Mouse (Mus musculus) NIH3T3 (cell line): Measurements from ENCODE around the gene Grasp.

ENCODE experiments used
- DNase-seq: peaks from one replicate; pipeline ENCODE4 v3.0.0-alpha.2; 2012; ENCODE audit warnings: low read depth

Gene Grasp

DNA sequence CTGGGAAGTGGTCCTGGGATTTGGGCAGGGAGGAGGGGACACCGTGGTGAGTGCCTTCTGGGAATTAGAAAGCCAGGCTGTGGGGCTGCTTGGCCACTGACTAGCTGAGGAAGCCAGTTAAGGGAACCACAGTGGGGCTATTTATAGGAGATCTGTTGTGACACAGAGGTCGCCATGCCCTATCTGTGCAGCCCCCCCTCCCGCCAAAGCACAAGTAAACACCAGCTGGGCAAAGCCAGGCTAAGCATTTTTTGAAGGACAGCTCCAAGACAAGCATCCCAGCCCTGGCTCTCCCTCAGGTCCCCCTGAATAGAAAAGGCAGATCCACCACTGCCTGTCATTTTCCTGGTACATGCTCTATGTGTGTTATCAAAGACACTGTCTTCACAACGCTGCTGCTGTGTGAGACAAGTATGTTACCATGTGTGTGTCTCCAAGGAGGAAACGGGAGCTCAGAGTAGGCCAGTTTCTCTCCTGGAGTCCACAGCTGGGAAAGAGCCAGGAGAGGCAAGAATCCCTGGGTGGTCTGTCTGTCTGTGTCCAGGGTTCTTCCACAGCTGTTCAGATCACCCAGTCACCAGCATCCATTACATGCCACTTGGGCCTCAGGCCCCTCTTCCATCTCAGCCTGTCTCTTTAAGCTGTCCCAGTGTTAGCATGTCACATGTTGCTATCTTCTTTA, 24.2 kb downstream of the Grasp start:
- DNase-seq, result no peak

DNA sequence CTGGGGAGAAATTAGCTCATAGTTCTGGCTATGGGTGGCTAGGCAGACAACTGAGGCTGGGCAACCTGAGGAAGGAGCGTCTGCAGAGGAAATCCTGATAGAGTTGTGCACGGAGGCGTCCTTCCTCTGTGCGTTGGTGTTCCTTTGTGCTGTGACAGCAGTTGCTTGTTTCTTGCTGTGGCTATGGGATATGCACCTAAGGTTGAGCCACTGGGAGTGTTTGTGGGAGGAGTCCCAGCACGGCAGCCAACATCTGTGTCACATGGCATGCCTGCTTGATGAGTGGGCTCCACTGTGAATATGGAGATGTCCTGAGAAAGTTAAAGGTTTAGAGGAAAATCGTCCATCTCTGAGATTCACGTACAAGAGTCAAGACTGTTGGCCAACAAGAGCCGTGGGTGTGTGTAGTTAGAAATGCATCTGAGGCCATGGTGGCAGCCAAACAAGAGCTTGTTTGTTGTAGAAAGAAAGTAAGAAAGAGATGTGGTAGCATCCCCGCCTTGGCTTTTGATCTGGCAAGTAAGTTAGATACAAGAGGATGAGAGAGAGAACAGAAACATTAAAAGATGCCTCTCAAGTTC, 26.3 kb downstream of the Grasp start:
- DNase-seq, result peak; percentile 52

DNA sequence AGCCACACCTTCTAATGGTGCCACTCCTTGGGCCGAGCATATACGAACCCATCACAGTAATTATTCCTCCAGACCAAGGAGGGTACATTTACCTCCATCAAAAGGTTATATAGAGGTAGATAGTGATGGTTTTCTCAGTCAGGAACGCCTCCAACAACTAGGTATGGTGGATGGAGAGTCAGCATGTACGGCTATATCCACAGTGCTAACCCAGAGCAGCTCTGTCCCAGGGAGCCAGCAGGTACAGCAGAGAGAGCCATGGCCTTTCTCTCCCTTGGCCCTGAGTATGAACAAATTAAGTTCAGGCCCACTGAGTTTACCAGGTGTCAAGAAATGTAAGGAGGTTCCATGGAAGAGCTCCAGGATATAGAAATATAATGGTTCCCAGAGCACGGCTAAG, 27.9 kb downstream of the Grasp start:
- no peak for DNase-seq

DNA sequence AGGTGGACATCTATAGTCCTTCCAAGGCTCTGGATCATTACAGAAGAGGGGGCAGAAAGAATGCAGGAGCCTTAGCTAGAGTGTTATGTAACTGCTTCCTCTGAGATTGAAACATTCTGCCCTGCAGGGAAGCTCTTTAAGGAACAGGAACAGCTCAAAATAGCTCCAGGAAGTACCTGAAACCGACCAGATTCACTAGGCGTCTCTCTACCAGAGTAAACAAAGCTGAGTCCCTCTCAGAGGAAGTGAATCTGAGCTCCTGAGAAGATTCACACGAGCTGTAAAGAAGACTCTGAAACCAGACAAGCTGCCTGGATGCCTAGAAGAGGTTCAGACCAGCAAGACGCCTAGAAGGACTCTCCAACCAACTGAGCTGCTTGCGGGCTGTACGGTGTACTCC, 28.6 kb downstream of the Grasp start:
- DNase-seq, result no peak

DNA sequence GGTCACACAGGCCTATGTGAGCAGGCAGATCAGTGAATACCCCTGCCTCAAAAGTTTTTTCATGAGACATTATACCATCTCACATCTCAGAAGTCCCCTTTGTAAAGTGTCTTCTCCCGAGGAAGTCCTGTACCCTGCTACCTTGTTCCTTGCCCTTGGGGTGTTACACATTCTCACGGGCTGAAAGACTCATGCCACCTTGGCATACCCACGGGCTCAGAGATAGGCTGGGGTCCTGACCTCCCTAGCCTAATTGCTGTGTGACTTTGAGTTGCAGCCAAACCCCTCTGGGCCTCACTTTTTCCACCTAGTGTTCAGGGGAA, 29.5 kb downstream of the Grasp start:
- no peak for DNase-seq

DNA sequence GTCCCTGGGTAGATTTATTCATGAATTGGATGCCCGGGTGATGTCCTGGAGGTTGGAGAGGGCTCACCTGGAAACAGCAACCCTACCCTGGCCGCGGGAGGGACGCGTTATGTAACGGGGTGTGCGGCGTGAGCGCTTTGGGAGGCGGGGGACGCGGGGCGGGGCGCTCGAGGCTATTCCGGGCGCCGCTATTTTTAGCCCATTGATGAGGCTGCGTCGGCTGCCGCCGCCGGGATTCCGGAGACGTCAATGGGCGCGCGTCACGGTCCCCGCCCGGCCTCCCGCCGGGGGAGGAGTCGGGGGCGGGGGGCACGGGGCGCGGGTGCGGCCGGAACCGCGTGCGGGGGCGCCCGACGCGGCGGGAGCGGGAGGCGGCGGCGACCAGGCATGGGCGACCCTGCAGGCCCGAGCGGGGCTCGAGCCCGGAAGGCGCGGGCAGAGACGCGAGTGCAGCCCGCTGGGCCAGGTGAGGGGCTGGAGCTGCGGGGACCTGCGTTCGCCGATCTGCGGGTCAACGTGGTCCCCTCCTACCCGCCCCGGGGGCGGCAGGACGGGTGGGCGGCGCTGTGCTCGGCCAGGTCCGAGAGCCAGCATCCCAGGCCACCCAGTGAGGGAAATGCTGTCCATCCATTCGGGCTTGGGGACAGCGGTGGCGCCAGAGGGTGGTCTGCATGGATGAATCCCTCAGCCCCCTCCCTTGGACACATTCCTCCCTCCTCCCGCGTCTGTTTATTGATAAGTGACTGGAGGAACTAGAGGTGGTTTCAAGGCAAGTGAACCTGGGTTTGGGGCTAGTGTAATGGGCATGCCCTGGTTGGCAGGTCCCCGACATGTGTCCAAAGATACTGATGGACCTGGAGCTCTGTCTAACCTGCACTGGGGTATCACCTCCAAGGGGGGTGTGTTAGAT, 30.2 kb downstream of the Grasp start, which contains the start of gene Nr4a1:
Gene Nr4a1 (plus strand): TSS at position 384 of the 910 bp plus-strand sequence.
- peak; percentile 88 for DNase-seq

DNA sequence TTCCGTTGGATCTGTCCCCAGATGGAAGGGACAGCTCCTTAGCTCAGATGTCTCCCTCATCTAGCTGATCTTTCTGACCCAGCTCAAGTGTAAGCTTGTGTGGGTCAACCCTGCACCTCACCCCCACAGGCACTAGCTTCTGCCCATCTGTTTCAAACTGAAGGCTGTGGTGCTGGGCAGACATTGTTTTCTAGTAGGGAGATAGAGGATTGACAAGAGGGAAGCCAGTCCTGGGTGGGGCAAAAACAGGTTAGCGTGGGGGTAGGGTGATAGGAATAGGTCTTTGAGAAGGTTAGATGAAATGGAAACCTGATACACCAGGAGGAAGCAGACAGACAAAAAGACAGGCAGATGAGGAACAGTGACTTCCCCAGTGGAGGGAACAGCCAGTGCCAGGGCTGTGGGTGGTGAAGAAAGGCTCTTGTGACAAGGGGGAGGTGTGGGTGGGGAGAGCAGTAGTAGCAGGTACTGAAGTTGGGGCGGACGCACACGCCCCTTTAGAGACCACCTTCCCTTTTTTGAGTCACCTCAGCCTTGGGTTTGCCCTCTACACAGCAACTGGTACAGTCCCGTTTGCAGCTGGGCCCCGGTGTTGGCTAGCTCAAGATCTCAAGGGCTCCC, 32.0 kb downstream of the Grasp start:
- no peak for DNase-seq

DNA sequence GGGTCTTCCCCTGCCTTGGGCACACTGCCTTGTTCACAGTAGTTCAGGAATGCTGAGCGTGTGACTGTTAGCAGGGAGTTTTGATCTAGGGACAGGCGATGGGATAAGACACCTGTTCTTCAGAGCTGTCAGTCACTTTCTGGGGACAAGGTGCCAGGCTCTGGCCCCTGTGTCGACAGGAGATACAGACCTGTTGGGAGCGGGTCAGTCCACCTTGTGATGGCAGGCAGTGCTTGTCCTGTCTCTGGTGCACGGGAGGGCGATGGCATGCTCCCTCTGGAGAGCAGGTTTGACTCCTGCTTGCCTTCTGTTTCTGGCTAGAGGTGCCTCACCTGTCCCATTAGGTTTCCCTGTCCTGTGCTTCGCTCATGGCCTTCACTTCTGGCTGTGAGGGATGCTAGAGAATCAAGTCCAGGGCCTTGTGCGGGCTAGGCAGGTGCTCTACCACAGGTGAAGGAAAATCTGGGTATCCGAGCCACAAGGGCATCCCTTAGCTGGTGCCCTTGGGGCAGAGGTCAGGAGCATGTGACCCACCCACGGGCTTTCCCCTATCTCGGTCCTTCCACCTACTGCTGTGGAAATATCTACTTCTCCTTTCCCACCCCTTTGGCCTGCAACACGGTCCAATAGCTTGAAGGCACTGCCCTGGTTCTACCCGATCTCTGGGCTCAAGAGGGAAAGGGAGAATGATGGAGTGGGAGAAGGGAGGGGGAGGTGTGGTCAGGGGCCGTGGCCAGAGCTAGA, 32.6 kb downstream of the Grasp start:
- no peak for DNase-seq

DNA sequence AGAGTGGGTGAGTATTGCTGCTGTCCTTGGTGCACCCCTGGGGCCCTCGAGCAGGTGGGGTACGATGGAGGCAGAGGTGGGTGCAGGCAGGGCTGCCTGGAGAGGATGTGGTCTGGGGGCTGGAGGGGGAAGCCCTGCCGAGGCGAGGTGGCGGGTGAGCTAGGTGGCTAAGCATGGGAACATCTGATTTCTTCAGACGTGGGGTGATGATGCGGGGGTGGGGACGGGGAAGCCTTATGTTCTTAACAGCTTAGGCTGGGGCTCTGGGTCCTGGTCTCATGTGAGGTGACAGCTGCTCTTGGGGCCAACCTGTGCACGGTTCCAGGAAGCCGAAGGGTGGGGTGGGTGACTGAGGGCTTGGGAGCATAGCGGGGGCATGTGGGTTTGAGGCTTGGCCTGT, 34.4 kb downstream of the Grasp start:
- DNase-seq, result no peak

DNA sequence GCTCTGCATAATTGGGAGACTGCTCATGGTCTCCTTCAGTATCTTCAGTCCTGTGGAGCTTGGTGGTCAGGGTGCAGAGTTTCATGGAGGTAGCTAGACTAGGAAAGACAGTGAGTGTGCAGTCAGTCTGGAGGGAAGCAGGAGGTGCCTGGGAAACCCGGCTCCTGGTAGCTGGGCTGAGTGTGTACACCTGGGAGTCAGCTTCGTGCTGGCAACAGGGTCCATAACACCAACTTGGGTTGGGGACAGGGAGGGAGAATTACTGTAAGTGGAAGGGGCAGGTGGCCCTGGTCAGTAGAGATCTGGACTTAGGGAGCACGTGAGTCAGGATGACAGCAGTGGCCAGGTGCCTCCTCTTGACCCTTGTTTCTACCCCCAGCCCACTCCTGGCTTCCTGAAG, 35.9 kb downstream of the Grasp start:
- no peak for DNase-seq

DNA sequence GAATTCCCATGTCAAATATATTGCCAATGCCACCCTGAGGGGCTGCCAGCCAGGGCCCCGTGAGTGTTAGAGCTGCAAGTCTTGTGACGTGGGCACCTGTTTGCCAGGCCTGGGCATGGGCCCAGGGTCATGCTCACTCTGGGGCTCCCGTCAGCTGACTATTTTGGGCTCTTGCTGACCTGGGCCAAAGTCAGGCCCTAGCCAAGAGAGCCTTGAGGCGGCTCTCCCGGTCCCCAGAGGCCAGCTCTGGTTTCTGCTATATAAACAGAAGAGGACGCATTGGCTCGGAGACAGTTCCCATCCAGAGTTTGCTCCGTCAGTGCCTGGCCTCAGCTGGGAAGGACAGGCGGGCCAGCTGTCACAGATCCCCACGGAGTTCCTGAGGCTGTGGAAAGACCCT, 36.4 kb downstream of the Grasp start:
- DNase-seq, result no peak

DNA sequence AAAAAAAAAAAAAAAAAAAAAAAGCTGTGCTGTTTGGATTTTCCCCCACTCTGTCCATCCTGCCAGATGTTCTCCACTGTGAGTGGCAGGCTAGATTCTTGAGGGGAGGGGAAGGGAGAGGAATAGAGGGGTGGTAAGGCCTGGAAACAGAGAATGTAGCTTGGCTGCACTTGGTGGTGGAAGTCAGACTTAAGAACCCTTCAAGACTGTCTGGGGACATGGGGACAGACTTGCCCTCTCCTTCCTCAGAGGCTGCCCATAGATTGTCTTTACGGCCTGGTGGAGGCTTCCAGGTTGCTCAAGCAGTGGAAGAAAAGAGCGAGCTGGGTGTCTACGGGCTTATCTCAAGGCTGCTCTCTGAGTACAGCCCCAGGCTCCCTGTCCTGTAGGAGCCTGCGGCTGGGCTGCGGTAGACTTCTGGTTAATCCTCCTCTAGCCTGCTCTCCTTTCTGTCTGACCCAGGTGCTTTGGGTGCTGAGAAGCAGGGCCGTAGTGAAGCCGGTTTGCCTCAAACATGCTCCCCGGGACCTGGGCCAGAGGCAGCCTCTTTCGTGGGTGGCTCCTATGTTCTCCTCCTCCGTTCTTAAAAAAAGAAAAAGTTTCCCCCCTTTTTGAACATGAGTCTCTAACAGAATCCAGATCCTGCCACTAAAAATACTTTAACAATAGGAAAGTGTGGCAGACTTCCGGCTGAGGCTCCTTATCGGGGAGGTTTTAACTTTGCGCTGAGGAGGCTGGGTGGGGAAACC, 37.1 kb downstream of the Grasp start:
- no peak for DNase-seq

DNA sequence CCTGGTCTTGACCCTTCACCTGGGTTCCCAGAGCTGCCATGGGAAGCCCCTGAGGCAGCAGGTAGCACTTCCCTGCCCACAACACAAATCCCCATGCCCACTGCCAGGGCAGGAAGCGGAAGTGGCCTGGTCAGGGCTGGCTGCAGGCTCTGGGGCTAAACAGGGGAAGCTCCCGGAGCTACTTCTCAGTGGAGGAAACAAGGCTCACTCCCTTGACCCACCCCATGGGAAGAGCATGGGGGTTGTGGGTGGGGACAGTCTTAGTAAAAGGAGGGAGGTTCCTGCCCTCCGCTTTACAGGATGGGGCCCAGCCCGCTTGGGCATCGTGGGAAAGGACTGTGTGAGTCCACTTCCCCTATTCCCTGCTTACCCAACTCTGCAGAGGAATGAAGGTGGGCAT, 38.5 kb downstream of the Grasp start:
- DNase-seq, result no peak

DNA sequence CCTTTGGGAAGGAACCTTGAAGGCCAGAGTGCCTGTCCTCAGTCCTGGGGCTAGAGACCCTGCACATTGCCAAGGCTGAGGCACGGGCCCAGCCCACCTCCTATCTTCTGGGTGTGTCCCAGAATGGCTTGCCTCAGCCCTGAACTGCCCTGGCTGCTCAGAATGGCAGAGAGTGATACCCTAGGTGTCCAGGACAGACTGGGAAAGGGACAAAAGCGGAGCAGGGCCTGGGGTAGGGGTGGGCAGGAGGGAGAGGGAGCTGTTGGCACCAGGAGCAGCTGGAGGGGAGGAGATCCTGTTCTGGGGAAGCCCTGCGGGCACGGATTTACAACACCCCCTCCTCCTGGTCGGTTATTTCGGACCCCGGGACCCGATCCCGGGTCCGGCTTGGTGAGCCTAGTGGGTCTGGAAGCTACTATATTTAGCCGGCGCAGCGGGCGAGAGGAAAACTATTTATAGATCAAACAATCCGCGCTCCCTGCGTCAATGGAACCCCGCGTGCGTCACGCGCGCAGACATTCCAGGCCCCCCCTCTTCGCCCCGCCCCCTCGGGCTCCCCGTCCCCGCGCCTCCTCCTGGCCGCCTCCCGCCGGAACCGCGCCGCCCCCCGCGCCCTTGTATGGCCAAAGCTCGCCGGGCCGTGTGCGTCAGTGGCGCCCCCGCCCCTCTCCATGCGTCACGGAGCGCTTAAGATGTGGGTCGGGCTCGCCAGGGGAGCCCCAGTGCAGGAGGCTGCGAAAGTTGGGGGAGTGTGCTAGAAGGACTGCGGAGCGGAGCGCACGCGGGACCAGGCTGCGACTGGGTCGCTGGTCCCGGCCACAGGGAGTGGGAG, 42.4 kb downstream of the Grasp start:
- peak; percentile 99 for DNase-seq

DNA sequence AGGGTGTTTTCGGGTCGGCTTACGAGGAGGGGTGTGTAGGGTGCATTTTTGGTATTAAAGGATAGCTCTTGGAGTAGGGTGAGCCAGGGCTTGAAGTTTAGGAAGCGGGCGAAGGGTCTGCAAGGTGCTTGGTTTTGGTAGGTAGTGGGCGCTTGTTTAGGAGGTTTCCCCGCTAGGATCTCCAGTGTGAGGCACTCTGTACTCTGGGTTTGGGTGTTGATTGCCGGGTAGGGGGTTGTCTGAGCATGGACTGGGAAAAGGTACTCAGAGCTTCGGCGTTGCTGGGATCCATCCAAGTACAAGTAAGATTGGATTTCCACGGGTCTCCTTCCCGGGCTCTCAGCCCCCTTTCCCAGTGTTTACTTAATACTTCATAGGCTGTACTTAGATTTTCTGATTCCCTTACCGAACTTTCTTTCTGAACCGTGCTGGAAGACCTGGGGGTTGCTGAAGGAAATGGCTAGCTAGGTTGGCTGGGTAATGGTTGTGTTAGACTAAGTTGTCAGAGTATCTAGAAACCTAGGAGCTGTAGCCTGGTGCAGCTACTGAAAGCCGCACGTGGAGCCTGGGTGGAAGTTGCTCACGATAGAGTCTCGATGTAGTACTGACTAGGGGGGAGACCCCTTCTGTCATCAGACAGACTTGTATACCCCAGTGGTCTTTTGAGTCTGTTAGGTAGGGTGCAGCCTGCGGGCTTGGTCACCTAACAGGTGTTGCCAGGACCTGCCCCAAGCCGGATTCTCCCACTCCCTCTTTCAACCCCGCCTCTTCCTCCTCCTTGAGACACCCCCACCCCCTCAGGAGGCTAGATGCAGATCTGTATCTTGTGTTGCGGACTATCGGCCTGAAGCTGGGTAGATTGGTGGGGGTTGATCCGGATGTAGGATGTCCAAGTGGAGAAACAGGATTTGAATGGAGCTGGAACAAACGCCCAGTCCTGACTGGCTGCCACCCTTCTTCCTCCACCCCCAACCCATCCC, 43.4 kb downstream of the Grasp start:
- peak; percentile 67 for DNase-seq

DNA sequence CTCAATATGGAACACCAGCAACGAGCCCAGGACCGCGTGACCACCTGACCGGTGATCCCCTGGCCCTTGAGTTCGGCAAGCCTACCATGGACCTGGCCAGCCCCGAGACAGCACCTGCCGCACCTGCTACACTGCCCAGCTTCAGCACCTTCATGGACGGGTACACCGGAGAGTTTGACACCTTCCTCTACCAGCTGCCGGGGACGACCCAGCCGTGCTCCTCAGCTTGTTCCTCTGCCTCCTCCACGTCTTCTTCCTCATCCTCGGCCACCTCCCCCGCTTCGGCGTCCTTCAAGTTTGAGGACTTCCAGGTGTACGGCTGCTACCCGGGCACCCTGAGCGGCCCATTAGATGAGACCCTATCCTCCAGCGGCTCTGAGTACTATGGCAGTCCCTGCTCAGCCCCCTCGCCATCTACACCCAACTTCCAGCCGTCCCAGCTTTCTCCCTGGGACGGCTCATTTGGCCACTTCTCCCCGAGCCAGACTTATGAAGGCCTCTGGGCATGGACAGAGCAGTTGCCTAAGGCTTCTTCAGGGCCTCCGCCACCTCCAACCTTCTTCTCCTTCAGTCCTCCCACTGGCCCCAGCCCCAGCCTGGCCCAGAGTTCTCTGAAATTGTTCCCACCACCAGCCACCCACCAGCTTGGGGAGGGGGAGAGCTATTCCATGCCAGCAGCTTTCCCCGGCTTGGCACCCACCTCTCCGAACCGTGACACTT, 46.3 kb downstream of the Grasp start:
- no peak for DNase-seq

DNA sequence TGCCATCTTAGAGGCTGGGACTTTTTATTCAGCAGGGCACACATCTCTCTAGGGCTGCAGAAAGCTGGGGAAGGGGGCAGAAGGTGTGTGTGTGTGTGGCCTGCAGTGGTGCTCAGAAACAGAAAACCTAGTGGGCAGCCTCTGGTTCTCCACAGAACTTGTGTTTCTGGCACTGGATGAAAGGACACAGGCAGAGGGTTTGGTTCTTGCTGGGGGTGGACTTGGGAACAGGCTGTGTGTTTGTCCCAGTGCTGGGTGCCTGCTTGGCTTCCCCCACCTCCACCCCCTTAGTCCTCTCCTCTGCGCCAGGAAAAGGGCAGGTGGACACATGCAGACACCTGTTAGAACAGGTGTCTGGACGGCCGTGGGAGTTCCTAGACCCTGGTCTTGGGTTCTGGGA, 47.1 kb downstream of the Grasp start:
- no peak for DNase-seq

DNA sequence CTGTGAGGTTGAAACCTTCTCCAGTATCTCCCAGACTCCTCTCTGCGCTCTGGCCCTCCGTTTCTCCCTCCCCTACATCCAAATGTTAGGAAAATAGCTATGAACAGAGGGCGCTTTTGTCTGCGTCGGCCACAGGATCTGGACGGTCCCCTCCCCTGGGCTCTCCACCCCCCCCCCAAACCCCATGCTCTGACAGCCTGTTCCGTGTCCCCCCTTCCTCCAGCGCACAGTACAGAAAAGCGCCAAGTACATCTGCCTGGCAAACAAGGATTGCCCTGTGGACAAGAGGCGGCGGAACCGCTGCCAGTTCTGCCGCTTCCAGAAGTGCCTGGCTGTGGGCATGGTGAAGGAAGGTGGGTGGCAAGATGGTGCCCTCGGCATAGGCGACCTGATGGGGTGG, 47.5 kb downstream of the Grasp start:
- DNase-seq, result no peak

DNA sequence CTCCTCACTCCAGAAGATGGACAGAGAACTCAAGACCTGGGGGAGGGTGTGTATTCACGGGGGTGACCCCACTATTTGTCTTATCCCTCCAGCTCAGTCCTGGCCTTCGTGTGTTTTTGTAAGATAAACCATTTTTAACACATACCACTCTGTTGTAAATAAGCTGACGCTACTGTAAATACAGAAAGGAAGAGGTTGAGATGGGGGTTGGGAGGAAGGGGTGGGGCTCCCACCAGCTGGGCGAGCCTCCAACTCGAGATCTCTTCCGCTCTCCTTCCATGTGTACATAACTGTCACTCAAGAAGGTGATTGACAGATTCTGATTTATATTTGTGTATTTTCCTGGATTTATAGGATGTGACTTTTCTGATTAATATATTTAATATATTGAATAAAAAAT, 50.4 kb downstream of the Grasp start:
- DNase-seq, result no peak
